Mouse (Mus musculus) cerebellum, adult 2 months (tissue): Measurements from ENCODE around the gene Gja8.

Source experiments
- CTCF ChIP-seq: fragments of 200-500 bp; IDR thresholded peaks from 2 replicates; pipeline ENCODE4 v1.5.1; 2011; ENCODE audit warnings: low read depth, mild to moderate bottlenecking, control low read depth, low read length, moderate library complexity, borderline replicate concordance; ENCODE audit not compliant: insufficient read depth
- POLR2A ChIP-seq: fragments of 200-500 bp; IDR thresholded peaks from 2 replicates; pipeline ENCODE4 v1.6.1; 2011; ENCODE audit warnings: low read length, control low read depth, borderline replicate concordance; ENCODE audit not compliant: insufficient read depth

DNA sequence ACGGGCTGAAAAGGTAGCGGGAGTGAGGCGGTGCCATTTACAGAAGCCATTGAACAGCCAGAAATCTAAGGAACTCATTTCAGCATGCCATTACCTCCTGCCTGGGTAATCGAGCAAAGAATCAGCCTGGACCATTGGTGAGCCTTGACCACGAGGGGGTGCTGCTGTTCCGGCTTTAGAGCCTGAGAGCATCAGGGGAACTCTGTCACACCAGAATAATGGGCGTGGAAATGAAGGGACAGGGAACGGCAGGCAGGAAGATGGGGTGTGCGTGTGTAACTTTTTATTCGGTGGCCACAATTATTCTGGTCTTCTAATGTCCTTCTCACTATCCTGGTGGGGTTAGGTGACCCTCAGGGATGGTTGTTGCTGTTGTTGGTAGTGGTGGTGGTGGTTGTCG, 12.9 kb upstream of the Gja8 start:
- TF ChIP-seq CTCF: peak; percentile 98
- TF ChIP-seq POLR2A: no peak
